Mouse (Mus musculus) ES-E14 (cell line): ENCODE results near the gene Cox4i1. TPM values are rescaled to one million over a fixed set of nuclear protein-coding genes. Genes with fewer than 3 reads are reported as not detected.
A peak's percentile ranks its signal among the peaks of the same experiment; 100 is the strongest.

Source experiments
- DNase-seq: peaks from one replicate; pipeline ENCODE4 v3.0.0-alpha.2; 2013; ENCODE audit warnings: low read depth, low spot score
- H3K27ac ChIP-seq: 2 replicates; pipeline ENCODE4 v1.5.1; 2012; ENCODE audit warnings: low read depth, mild to moderate bottlenecking, low read length, moderate library complexity, mixed read lengths; ENCODE audit not compliant: poor library complexity, insufficient read depth, severe bottlenecking
- H3K36me3 ChIP-seq: 2 replicates; pipeline ENCODE4 v1.6.1; 2012; ENCODE audit warnings: mild to moderate bottlenecking, low read length, moderate library complexity, mixed read lengths; ENCODE audit not compliant: control insufficient read depth, poor library complexity, insufficient read depth, severe bottlenecking
- H3K4me1 ChIP-seq, 2 experiments: fragments of 150-350 bp in 1 of 2; sonication (generic) in 1 of 2; 2 replicates each; pipeline ENCODE4 v1.6.1; 2012; ENCODE audit warnings: low read length in 2 of 2, mild to moderate bottlenecking in 1 of 2, mixed read lengths in 1 of 2; ENCODE audit not compliant: control insufficient read depth in 2 of 2, insufficient read depth in 2 of 2, poor library complexity in 1 of 2
- H3K4me3 ChIP-seq, 2 experiments: fragments of 150-350 bp in 1 of 2; sonication (generic) in 1 of 2; 2 replicates each; pipeline ENCODE4 v1.5.1; 2012; ENCODE audit warnings: low read length in 2 of 2, low read depth in 1 of 2, mild to moderate bottlenecking in 1 of 2, mixed read lengths in 1 of 2; ENCODE audit not compliant: insufficient read depth in 1 of 2, poor library complexity in 1 of 2, severe bottlenecking in 1 of 2
- H3K9ac ChIP-seq: 2 replicates; pipeline ENCODE4 v1.6.1; 2012; ENCODE audit warnings: low read depth, mild to moderate bottlenecking, low read length, mixed read lengths; ENCODE audit not compliant: poor library complexity, insufficient read depth, severe bottlenecking
- H3K9me3 ChIP-seq: fragments of 150-350 bp; sonication (generic); 2 replicates; pipeline ENCODE4 v1.6.1; 2012; ENCODE audit warnings: low read depth, mild to moderate bottlenecking, low read length; ENCODE audit not compliant: control insufficient read depth, insufficient read depth
- CHD2 ChIP-seq: IDR thresholded peaks from 2 replicates; pipeline ENCODE4 v1.6.1; 2014; ENCODE audit warnings: mild to moderate bottlenecking, low read depth, low read length, inconsistent platforms
- HCFC1 ChIP-seq: IDR thresholded peaks from 2 replicates; pipeline ENCODE4 v1.6.1; 2012; ENCODE audit warnings: low read length, inconsistent platforms, borderline replicate concordance; ENCODE audit not compliant: insufficient read depth
- MAFK ChIP-seq: IDR thresholded peaks from 2 replicates; pipeline ENCODE4 v1.6.1; 2014; ENCODE audit warnings: mild to moderate bottlenecking, low read depth, low read length, inconsistent platforms; ENCODE audit not compliant: insufficient read depth
- ZC3H11A ChIP-seq: IDR thresholded peaks from 2 replicates; pipeline ENCODE4 v1.6.1; 2012; ENCODE audit warnings: low read depth, mild to moderate bottlenecking, inconsistent platforms, low read length, borderline replicate concordance
- ZNF384 ChIP-seq: IDR thresholded peaks from 2 replicates; pipeline ENCODE4 v1.6.1; 2012; ENCODE audit warnings: low read depth, low read length, inconsistent platforms
- in situ Hi-C, 2 experiments: fragments of 600-800 bp; cut with MboI; formaldehyde crosslinking; loops; one replicate each; pipeline ENCODE4 v1.15.1; 2025; ENCODE audit warnings: low sequenced_read_pairs in 2 of 2, inconsistent platforms in 1 of 2; ENCODE audit not compliant: unreplicated experiment in 2 of 2
- total RNA-seq: library from RNA; depleted of rRNA; stranded (reverse); fragments of 300-350 nt; gene quantifications from 2 replicates; pipeline ENCODE4 v1.2.3, GENCODE M21; 2012

Gene Cox4i1
- total RNA-seq, 1 experiment: 1,965 TPM

- no peak for DNase-seq
- H3K36me3 ChIP-seq: peaks cover 64% of the 10 kb centered on the region
- TF ChIP-seq ZNF384 (no peak), ZC3H11A (no peak), CHD2 (no peak), MAFK (no peak), HCFC1 (no peak)
- no peaks in the 10 kb centered on the region for H3K9me3 ChIP-seq
- H3K4me1 ChIP-seq: peaks cover 3 to 30% of the 10 kb centered on the region in 2 experiments; a peak in 2 of 4 replicates
- in situ Hi-C loops: no loop called here
- H3K9ac ChIP-seq: no peak overlapping the region
- H3K4me3 ChIP-seq: no peak overlapping the region
- H3K27ac ChIP-seq: no peak overlapping the region
Measured at GRCm38 (mm10) chr8:120656322-120657052, 11.5 kb upstream of the Cox4i1 start.

GRCm38 (mm10) chr8:120657415-120657814 lies 10.6 kb upstream of the Cox4i1 start:
- no peak overlapping the region for H3K9ac ChIP-seq
- in situ Hi-C loops: no loop called here
- H3K36me3 ChIP-seq: peaks cover 64% of the 10 kb centered on the region
- TF ChIP-seq CHD2 (no peak), ZC3H11A (no peak), HCFC1 (no peak), MAFK (no peak), ZNF384 (no peak)
- DNase-seq: no peak
- H3K4me1 ChIP-seq: peaks cover 3 to 27% of the 10 kb centered on the region in 2 experiments; a peak in 2 of 4 replicates
- 0 out of 2 replicates have a peak overlapping the region, but pooled peaks have one; percentile 1 for H3K27ac ChIP-seq
- no peak overlapping the region for H3K4me3 ChIP-seq
- no peaks in the 10 kb centered on the region for H3K9me3 ChIP-seq

GRCm38 (mm10) chr8:120664566-120664965 lies 3.5 kb upstream of the Cox4i1 start:
- peaks cover 0 to 19% of the 10 kb centered on the region in 2 experiments; a peak in 1 of 4 replicates for H3K4me1 ChIP-seq
- TF ChIP-seq CHD2 (no peak), ZC3H11A (no peak)
- H3K27ac ChIP-seq: no peak overlapping the region
- H3K4me3 ChIP-seq: no peak overlapping the region
- H3K9me3 ChIP-seq: no peaks in the 10 kb centered on the region
- no peak overlapping the region for H3K9ac ChIP-seq
- H3K36me3 ChIP-seq: peaks cover 31% of the 10 kb centered on the region
- no peak for DNase-seq
- in situ Hi-C loops: no loop called here

DNA sequence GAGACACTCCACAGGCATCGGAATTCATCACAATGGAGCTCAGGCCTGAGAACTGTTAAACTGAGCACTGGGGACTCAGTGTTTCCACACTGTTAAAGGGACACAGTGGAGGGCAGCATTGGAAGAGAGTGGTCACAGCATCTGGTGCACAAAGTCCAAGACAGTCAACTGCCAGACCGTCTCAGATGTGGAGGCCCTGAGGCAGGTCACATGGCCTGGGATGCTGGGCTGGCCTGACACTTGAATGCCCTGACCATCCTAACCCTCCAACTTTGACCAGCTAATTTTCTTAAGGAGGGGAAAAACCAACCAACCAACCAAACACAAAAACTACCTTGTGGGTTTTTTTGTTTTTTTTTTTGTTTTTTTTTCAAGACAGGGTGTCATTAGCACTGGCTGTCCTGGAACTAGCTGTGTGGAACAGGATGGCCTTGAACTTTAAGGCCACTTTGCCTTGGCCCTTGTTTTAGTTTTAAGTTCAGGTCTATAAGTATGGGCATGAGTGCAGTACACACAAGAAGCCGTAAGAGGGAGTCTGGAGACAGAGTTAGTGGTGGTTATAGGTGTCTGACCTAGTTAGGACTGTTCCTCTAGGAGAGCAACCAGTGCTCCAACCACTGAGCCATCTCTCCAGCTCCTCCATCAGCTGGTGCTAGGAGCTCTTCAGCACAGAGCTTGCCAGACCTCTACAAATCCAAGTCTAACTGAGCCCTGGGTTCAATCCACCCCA lies 2.1 kb upstream of the Cox4i1 start:
- peaks cover 0 to 18% of the 10 kb centered on the region in 2 experiments; a peak in 1 of 4 replicates for H3K4me1 ChIP-seq
- no peaks in the 10 kb centered on the region for H3K9me3 ChIP-seq
- TF ChIP-seq ZC3H11A: no peak
- TF ChIP-seq HCFC1: no peak
- no peak for TF ChIP-seq MAFK
- no peak for TF ChIP-seq CHD2
- TF ChIP-seq ZNF384: no peak
- DNase-seq: peak; percentile 51
- peak overlapping the region; percentile 92 to 93; a peak in 3 of 4 replicates for H3K4me3 ChIP-seq
- peak overlapping the region; percentile 98 for H3K9ac ChIP-seq
- H3K27ac ChIP-seq: peak overlapping the region; percentile 54; the same call in 1 of the 2 replicates
- H3K36me3 ChIP-seq: peaks cover 32% of the 10 kb centered on the region
- in situ Hi-C loops: no loop called here
